Mouse (Mus musculus) MEL (cell line): ENCODE data around the gene Nrp1.

Experiments used
- CHD2 ChIP-seq: IDR thresholded peaks from 2 replicates; pipeline ENCODE4 v1.6.1; 2011; ENCODE audit warnings: low read length, improper control_type of control experiment
- CTCF ChIP-seq, 3 experiments: IDR thresholded peaks in 2 of 3; conservative IDR thresholded peaks in 1 of 3; 2 replicates each; pipeline ENCODE4 v1.5.1; 2011 to 2012; ENCODE audit warnings: low read length in 3 of 3, low read depth in 2 of 3, mild to moderate bottlenecking in 2 of 3, improper control_type of control experiment in 1 of 3, inconsistent platforms in 1 of 3, mixed read lengths in 1 of 3, moderate library complexity in 1 of 3; ENCODE audit not compliant: control insufficient read depth in 1 of 3, insufficient read depth in 1 of 3, poor library complexity in 1 of 3, severe bottlenecking in 1 of 3
- EP300 ChIP-seq, 2 experiments: IDR thresholded peaks; 2 replicates each; pipeline ENCODE4 v1.6.1; 2011; ENCODE audit warnings: improper control_type of control experiment in 2 of 2, low read length in 2 of 2, low read depth in 1 of 2, mild to moderate bottlenecking in 1 of 2
- GATA1 ChIP-seq: IDR thresholded peaks from 2 replicates; pipeline ENCODE4 v1.6.1; 2011; ENCODE audit warnings: low read depth, low read length, improper control_type of control experiment
- HCFC1 ChIP-seq: IDR thresholded peaks from 2 replicates; pipeline ENCODE4 v1.6.1; 2012; ENCODE audit warnings: low read depth, mild to moderate bottlenecking, inconsistent platforms, low read length, improper control_type of control experiment, moderate library complexity
- POLR2A ChIP-seq, 2 experiments: IDR thresholded peaks; 2 replicates each; pipeline ENCODE4 v1.6.1; 2011 to 2012; ENCODE audit warnings: low read length in 2 of 2, mild to moderate bottlenecking in 2 of 2, control low read depth in 1 of 2, improper control_type of control experiment in 1 of 2, low read depth in 1 of 2, moderate library complexity in 1 of 2; ENCODE audit not compliant: control insufficient read depth in 1 of 2, insufficient read depth in 1 of 2, poor library complexity in 1 of 2
- ZKSCAN1 ChIP-seq: IDR thresholded peaks from 2 replicates; pipeline ENCODE4 v1.6.1; 2012; ENCODE audit warnings: low read depth, mild to moderate bottlenecking, inconsistent platforms, low read length, improper control_type of control experiment, moderate library complexity
- ZMIZ1 ChIP-seq: IDR thresholded peaks from 2 replicates; pipeline ENCODE4 v1.6.1; 2012; ENCODE audit warnings: low read depth, mild to moderate bottlenecking, inconsistent platforms, low read length, improper control_type of control experiment, moderate library complexity

DNA sequence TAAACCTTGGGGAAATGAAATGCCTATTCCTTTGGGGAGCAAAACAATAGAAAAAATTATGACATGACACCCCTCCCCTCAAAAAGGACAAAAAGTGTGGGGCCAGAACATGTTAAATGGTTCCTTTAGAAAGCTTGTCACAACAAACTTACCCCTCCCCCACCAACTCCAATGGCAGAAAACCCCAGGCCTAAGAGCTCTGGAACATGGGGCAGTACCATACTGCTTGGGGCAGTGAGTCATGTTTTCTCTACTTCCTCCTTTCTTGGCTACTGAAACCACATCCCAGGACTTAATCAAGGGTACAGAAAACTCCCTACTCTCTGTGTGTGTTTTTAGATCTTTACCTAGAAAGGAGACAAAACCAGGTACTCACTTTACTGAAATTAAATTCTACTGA is 147.5 kb downstream of the Nrp1 start:
- TF ChIP-seq ZMIZ1 (no peak), CTCF (IDR thresholded peaks at IDR 0.05 in 2 of 3, conservative IDR thresholded peaks at IDR 0.05 in 1 of 3; ENCODE audit: control insufficient read depth in 1 of 3, insufficient read depth in 1 of 3, low read depth in 2 of 3, low read length in 3 of 3, poor library complexity in 1 of 3, severe bottlenecking in 1 of 3) (no peak), POLR2A (IDR thresholded peaks at IDR 0.05; ENCODE audit: control insufficient read depth in 1 of 2, insufficient read depth in 1 of 2, low read depth in 1 of 2, low read length in 2 of 2, poor library complexity in 1 of 2) (no peak), HCFC1 (no peak), ZKSCAN1 (no peak), EP300 (IDR thresholded peaks at IDR 0.05; ENCODE audit: low read depth in 1 of 2, low read length in 2 of 2) (no peak), CHD2 (no peak), GATA1 (no peak)
